Mouse (Mus musculus): Measurements from ENCODE around the gene Zfp661.

The Zfp661 gene

DNA sequence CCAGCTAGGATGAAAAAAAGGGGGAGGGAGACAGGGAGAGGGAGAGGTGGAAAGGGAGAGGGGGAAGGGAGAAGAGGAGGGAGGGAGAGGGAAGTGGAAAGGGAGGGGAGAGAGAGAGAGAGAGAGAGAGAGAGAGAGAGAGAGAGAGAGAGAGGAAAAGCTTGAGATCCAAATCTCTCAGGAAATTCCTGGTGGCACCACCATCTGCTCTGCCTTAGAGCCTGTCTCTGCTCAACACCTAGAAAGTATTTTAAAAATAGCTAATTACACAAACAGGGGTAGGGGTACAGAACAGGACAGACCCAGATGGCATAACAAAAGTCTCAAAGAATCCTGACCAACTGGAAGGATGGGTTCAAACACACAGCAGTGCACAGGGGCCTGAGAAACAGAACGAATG is 36.4 kb downstream of the Zfp661 start:
- DNase-seq (ENCODE audit: low read depth, low spot score): no peak

DNA sequence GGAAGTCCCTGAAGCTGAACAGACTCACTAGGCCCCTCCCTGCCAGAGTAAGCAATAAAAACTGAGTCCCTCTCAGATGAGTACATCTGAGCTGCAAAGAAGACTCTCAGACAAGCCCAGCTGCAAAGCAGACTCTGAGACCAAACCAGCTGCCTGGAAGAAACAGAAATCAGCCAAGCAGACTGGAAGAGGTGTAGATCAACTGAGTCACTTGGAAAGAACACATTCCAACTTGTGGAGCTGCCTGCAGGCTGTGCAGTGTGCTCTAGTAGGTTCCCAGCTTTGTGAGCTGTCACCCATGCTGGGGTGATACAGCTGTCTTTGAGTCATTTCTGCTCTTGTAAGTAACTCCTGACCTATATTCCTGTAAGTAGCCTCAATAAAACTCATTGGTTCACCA is 37.2 kb downstream of the Zfp661 start:
- no peak for DNase-seq (ENCODE audit: low read depth, low spot score)

DNA sequence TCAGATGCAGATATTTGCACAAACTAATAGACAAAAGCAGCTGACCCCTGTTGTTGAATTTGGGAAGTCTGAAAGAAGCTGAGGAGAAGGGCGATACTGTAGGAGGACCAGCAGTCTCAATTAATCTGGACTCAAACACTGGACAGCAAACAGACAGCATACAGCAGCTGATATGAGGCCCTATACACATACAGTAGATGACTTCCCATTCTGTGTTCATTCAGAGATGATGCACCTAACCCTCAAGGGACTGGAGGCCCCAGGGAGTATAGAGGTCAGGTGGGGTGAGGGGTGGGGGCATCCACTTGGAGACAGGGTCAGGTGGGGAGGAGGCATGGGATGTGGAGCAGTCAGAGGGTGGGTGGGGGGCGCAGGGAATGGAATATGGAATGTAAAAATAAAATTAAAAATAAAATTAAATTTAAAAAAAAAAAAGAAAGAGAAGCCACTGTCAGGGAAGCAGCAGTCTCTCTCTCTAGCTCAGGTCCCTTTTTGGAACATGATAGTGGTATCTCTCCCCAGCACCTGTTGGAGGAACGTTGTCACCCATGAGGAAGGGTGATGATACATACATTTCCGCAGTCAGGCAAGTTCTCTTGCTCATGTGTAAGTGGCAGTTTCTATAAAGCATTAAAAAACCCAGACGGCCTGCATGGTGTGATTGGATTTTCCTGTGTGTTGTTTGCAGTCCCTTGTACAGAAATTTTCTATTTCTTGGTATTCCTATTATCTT is 38.4 kb downstream of the Zfp661 start:
- no peak for DNase-seq (ENCODE audit: low read depth, low spot score)

DNA sequence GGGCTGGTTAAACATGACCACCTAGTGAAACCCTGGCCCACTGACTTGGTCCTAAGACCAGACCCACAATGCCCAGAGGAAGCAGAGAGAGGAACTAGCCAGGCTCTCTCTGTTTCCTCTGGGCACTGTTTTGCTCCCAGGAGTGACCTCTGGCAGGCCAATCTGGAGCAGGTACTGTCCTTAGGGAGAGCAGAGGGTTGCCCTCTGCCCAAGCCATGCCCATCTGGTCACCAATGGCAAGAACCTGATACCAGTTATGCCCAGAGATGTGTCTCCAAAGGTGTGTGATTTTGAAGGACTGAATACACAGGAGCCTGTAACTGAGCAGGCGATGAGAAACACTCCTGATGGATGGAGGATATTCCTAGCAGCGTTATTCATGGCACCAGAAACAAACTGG is 45.2 kb downstream of the Zfp661 start:
- no peak for DNase-seq (ENCODE audit: low read depth, low spot score)

DNA sequence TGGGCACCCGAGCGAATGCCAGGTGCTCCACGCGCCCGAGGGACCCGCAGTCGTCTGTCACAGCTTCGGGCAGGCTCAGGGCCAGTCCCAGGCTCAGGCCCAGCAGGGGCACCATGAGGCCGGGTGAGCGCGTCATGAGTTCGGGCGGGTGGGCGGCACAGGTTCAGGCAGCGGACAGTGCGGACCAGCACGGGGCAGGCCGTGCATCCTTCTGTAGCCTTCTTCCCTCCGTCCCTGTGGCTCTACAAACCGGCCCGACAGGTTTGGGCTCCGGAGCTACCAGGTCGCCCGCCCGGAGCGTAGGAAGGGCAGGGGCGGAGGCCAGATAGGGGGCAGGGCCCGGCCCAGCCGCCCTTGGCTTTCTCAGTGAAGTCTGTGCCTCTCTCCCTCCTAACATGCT is 45.7 kb downstream of the Zfp661 start, which contains the start of gene Prom2:
Gene Prom2, minus strand, starts transcription at position 283 of the 400 bp plus-strand sequence.
- no peak for DNase-seq (ENCODE audit: low read depth, low spot score)

DNA sequence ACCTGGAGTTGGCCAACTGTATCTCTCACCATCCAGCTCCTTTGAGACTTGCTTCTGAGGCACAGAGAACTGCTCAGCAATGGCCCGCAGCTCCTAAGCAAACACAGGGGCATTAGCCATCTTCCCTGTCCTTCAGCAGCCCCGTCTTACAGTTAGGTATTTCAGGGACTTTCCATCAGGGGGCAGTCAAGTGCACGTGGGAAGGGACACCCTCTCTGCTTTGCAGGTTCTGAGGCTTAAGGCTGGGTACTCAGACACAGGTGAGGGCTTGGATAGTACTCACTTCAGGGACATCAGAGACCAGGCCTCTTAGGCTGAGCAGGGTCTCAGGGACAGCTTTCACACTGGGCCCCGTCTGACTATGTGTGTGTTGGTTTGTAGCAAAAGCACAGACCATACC is 47.4 kb downstream of the Zfp661 start:
- no peak for DNase-seq (ENCODE audit: low read depth, low spot score)

DNA sequence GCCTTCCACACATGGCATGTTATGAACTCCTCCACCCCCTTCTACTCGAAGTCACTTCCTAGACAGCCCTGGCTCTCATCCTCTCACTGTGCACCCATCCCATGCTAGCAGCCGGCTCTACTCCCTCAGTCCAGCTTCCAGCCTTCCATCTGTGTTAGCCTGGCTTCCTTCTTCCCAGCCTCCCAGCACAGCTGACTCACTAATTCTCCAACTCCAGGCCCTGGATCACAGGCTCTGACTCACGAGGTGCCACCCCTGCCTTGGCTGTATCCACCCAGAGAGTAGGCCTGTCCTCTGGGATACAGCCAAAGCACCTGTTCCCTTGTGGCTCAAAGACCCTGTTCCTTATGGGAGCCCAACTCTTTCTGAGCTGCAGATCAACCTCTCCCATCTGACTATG is 49.3 kb downstream of the Zfp661 start:
- DNase-seq (ENCODE audit: low read depth, low spot score): no peak

DNA sequence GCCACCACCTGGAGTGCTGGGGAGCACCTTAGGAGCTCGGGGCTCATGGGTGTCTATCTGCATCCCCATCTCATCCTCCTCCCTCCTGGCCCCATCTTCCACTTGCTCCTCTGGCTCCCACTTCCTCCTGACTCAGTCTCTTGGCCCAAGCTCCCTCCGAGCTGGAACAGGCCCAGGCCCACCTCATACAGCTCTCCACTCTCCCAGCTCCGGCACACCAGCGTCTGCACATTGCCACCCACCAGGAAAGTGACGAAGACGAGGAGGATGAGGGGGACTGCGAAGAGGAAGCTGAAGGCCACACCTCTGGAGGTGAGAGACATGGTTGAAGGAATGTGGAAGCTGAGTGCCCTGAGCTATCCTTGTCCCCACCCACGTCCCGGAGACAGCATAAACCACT is 51.5 kb downstream of the Zfp661 start:
- DNase-seq (ENCODE audit: low read depth, low spot score): no peak

DNA sequence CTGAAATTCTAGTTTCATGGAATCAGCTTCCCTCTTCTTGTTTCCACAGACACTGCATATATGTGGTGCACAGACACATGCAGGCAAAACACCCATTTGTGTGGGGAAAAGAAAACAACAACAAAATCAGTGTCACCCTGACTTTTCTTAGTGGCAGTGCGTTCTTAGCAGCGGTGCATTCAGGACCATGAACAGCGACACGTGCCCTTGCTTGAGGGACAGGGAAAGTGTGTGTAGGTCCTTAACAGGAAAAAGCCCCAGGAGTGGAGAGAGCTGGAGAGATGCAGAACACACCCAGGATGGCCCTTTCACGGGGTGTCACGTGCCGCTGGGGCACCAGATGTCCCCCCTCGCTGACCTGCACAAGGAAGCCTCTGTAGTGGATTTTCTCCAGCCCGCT is 54.5 kb downstream of the Zfp661 start:
- no peak for DNase-seq (ENCODE audit: low read depth, low spot score)

DNA sequence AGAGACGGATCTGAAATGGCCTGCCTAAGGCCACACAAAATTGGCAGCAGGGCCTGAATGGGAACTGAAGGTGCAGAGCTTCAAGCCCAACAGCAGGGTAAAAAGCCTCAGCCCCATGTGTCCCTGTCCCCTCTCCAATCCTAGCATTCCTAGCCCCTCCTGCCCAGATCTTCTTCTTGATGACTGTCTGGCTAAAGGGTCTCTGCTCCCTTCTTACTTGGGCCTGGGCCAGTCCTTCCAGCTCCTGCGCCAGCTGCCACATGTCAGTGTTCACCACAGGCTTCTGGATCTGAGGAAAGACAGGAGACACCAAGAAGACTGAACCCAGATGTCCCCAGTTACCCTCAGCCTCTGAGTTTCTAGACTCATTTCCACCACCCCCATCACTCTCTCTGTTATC is 55.3 kb downstream of the Zfp661 start:
- no peak for DNase-seq (ENCODE audit: low read depth, low spot score)

DNA sequence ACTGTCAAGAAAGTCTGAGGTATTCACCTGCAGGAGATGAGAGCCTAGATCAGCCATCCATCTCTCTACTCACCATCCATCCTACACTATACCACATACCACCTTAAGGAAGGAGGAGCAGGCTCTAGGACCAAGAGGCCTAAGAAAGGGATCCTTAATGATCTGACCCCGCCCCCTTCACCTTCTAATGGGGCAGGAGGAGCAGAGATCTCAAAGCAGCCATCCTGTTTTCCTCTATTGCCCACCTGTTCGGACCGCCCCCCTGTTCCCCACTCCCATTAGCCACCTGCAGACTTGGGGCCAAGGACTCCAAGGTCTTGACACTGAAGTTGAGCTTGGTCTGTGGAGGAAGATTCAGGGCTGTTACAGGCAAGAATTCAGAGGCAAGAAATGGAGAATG is 56.5 kb downstream of the Zfp661 start:
- DNase-seq (ENCODE audit: low read depth, low spot score): no peak

DNA sequence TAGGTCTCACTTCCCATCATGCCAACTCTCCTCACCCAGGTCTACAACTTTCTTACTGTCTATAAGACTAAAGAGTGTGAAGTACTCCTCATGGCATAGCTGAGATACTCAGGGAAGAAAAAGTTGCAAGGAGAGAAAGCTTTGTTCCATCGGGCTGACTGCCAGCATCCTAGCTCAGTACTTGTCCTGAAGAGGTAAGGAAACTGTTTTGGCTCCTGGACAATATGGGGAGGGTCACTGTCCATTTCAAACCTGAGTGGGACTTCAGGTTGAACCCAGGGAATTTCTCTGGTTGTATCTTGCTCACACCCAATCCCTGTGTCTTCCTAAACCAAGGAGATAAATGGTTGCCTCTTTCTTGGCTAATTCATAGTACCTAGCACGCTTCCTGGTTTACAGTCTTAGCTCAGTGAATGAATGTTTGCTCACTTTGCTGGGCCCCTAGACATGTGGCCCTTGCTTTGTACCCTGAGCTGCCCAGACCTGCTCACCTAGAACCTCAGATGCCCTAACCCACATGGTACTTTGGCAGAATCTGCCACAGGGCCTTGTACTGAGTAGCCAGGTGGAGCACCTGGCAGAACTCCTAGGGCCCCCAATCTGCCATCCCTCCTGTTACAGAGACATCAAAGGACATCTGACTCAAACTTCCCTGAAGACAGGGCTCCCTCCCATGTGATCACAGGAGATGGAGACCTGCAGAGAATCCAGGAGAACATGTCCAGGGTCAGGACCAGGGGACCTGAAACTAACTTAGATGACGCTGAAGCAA is 61.7 kb downstream of the Zfp661 start:
- no peak for DNase-seq (ENCODE audit: low read depth, low spot score)

Data from retina, postnatal 7 days (tissue).